In genomic region chrX:142189023-142189703, GRCm38 (mm10) we compare ENCODE assay signal across 9 mouse cellular contexts. TPM values are rescaled to one million over a fixed set of nuclear protein-coding genes. Genes with fewer than 3 reads are reported as not detected.
DNase-seq lines count a peak whose midpoint lies in the region; ATAC-seq and TF ChIP-seq lines count a peak whose summit lies in the region.
"Had no signal": no experiment of that assay in that cellular context is flagged by ENCODE, and none has a peak within 500 bp of the region (broad histone marks: within the 10 kb centered on the region; RNA-seq: fewer than 3 reads in every experiment).

No protein-coding gene starts in this region.

- no peaks in the 10 kb centered on the region for H3K9me3 ChIP-seq in heart, embryonic 15.5 days (replicated peaks)
- H3K9me3 ChIP-seq in liver, postnatal 0 days (ENCODE audit: low read length), result no peaks in the 10 kb centered on the region
- H3K9me3 ChIP-seq: limb, embryonic 12.5 days had no signal

- peak; percentile 14 for DNase-seq in 3T3-L1 (ENCODE audit: low read depth, low spot score)
- peak; percentile 22 for DNase-seq in adrenal gland, adult 2 months
- DNase-seq in embryo, embryonic 9.5 days (ENCODE audit: extremely low spot score), result peak; percentile 49
- peak; percentile 62 for DNase-seq in kidney, postnatal 10 days
- peak; percentile 17 for DNase-seq in liver, postnatal 0 days
- peak; percentile 19 for DNase-seq in retina, postnatal 7 days (ENCODE audit: low read depth, low spot score)
- no peak for DNase-seq in spleen, adult 18-20 months

- TF ChIP-seq CTCF in liver, postnatal 0 days (IDR thresholded peaks at IDR 0.05; ENCODE audit: low read depth), result peak; percentile 45; the same call in 1 of the 2 replicates

- TF ChIP-seq EP300 in liver, postnatal 0 days (IDR thresholded peaks at IDR 0.05; ENCODE audit: low read depth), result no peak

- H3K27me3 ChIP-seq in heart, embryonic 15.5 days, result no peaks in the 10 kb centered on the region
- no peaks in the 10 kb centered on the region for H3K27me3 ChIP-seq in liver, postnatal 0 days (ENCODE audit: insufficient read depth, low read length)

- H3K4me1 ChIP-seq in heart, embryonic 15.5 days (replicated peaks), result no peaks in the 10 kb centered on the region
- H3K4me1 ChIP-seq in liver, postnatal 0 days (ENCODE audit: insufficient read depth), result no peaks in the 10 kb centered on the region
- H3K4me1 ChIP-seq: limb, embryonic 12.5 days had no signal

- peak overlapping the region; percentile 15; the same call in 1 of the 2 replicates for H3K4me2 ChIP-seq in heart, embryonic 15.5 days
- no peak overlapping the region for H3K4me2 ChIP-seq in liver, postnatal 0 days (ENCODE audit: low read depth, low read length)
- H3K4me2 ChIP-seq: limb, embryonic 12.5 days had no signal

- no peak overlapping the region for H3K4me3 ChIP-seq in heart, embryonic 15.5 days
- no peak overlapping the region for H3K4me3 ChIP-seq in liver, postnatal 0 days (ENCODE audit: low read depth, low read length)
- H3K4me3 ChIP-seq: limb, embryonic 12.5 days had no signal

- H3K36me3 ChIP-seq in heart, embryonic 15.5 days, result no peaks in the 10 kb centered on the region
- no peaks in the 10 kb centered on the region for H3K36me3 ChIP-seq in liver, postnatal 0 days (replicated peaks; ENCODE audit: insufficient read depth, low read length)
- H3K36me3 ChIP-seq: limb, embryonic 12.5 days had no signal

- no peak for ATAC-seq in heart, embryonic 15.5 days (replicated peaks; ENCODE audit: insufficient number of reproducible peaks, insufficient read depth, low FRiP score, low read depth)
- no peak for ATAC-seq in liver, postnatal 0 days

- no peak overlapping the region for H3K9ac ChIP-seq in heart, embryonic 15.5 days
- H3K9ac ChIP-seq in liver, postnatal 0 days (replicated peaks), result no peak overlapping the region
- H3K9ac ChIP-seq: limb, embryonic 12.5 days had no signal

- WGBS in heart, embryonic 15.5 days, result 30% methylated on average over 22 of the region's 22 CpGs
- WGBS in liver, postnatal 0 days (ENCODE audit: insufficient replicate concordance), result 52% methylated on average over 22 of the region's 22 CpGs

- H3K27ac ChIP-seq in heart, embryonic 15.5 days, result no peak overlapping the region
- H3K27ac ChIP-seq in liver, postnatal 0 days (ENCODE audit: low read depth), result no peak overlapping the region
- H3K27ac ChIP-seq: limb, embryonic 12.5 days had no signal

RNA-seq across cellular contexts. Expression of gene Gucy2f, which starts 7.6 kb away (rescaled TPM):
- not detected for total RNA-seq in adrenal gland, adult 2 months (2021)
- polyA plus RNA-seq in adrenal gland, adult 2 months (2012; rRNA removed), result not detected in 2 replicates
- polyA plus RNA-seq in heart, embryonic 15.5 days (2015; fragmentation: Nextera tagmentation; extraction: Ambion mirVana), result not detected in 2 replicates
- polyA plus RNA-seq in liver, postnatal 0 days (2015; fragmentation: Nextera tagmentation; extraction: Ambion mirVana), result 0.01 TPM in 1 of 2 replicates, not detected in the other
- polyA plus RNA-seq: limb, embryonic 12.5 days had no signal

RNA-seq across cellular contexts. Expression of gene Nxt2, which starts 37.4 kb away (rescaled TPM):
- 10 to 100 TPM; 14.7 to 17.9 TPM for total RNA-seq in adrenal gland, adult 2 months (2021)
- polyA plus RNA-seq in adrenal gland, adult 2 months (2012; rRNA removed), result 1.1 TPM in 2 replicates
- 10.1 and 10.4 TPM in 2 replicates for polyA plus RNA-seq in heart, embryonic 15.5 days (2015; fragmentation: Nextera tagmentation; extraction: Ambion mirVana)
- 8.5 and 9.2 TPM in 2 replicates for polyA plus RNA-seq in liver, postnatal 0 days (2015; fragmentation: Nextera tagmentation; extraction: Ambion mirVana)

Comparison
In these comparisons a context has a peak if more than half of its experiments do, and no peak if none do; other contexts are left out.
1. DNase-seq: peak in 3T3-L1 (single experiment), adrenal gland, adult 2 months (single experiment), embryo, embryonic 9.5 days (single experiment), kidney, postnatal 10 days (single experiment), liver, postnatal 0 days (single experiment) and retina, postnatal 7 days (single experiment); none in spleen, adult 18-20 months (0 of 2).